Mouse (Mus musculus) ES-E14 (cell line): Measurements from ENCODE around the gene Tango2.

Experiments
- CHD2 ChIP-seq: IDR thresholded peaks from 2 replicates; pipeline ENCODE4 v1.6.1; 2014; ENCODE audit warnings: mild to moderate bottlenecking, low read depth, low read length, inconsistent platforms
- HCFC1 ChIP-seq: IDR thresholded peaks from 2 replicates; pipeline ENCODE4 v1.6.1; 2012; ENCODE audit warnings: low read length, inconsistent platforms, borderline replicate concordance; ENCODE audit not compliant: insufficient read depth
- MAFK ChIP-seq: IDR thresholded peaks from 2 replicates; pipeline ENCODE4 v1.6.1; 2014; ENCODE audit warnings: mild to moderate bottlenecking, low read depth, low read length, inconsistent platforms; ENCODE audit not compliant: insufficient read depth
- ZC3H11A ChIP-seq: IDR thresholded peaks from 2 replicates; pipeline ENCODE4 v1.6.1; 2012; ENCODE audit warnings: low read depth, mild to moderate bottlenecking, inconsistent platforms, low read length, borderline replicate concordance
- ZNF384 ChIP-seq: IDR thresholded peaks from 2 replicates; pipeline ENCODE4 v1.6.1; 2012; ENCODE audit warnings: low read depth, low read length, inconsistent platforms

DNA sequence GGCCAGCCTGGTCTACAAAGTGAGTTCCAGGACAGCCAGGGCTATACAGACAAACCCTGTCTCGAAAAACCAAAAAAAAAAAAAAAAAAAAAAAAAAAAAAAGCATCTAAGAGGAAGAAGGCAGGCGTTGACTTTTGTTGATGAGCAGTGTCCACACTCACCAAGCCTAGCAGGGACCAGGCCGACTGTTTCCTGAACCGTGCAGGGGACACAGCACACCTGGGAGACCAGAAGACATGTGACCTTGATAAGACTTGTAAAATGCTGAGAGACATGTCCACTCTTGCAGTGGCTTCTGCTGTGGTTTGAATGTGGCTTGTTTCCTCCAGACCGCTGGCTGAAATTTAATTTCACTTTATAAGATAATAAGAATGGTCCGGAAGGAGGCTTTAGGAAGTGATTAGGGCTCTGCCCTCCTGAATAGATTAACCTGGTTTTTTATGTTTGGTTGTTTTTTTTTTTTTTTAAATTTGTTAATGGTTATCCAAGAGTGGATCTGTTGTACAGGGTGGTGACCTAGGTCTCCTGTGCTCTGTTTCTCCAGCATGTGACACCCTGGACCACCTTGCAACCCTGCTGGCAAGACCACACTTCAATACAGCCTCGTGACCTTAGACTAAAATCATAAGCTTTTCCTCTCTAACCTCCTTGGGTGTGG lies 28.5 kb upstream of the Tango2 start:
- TF ChIP-seq HCFC1: no peak
- TF ChIP-seq CHD2: no peak
- no peak for TF ChIP-seq MAFK
- 0 out of 2 replicates have a peak, but pooled peaks have one; percentile 13 for TF ChIP-seq ZNF384
- no peak for TF ChIP-seq ZC3H11A
